Mouse (Mus musculus) ES-Bruce4 (cell line): ENCODE data around the gene Rhod.

ENCODE experiments used
- CTCF ChIP-seq: IDR thresholded peaks from one replicate; pipeline ENCODE4 v1.8.1; 2011; ENCODE audit warnings: low read depth, low read length
- EP300 ChIP-seq: IDR thresholded peaks from 2 replicates; pipeline ENCODE4 v1.6.1; 2011; ENCODE audit warnings: low read depth, low read length; ENCODE audit not compliant: insufficient read depth
- POLR2A ChIP-seq: IDR thresholded peaks from one replicate; pipeline ENCODE4 v1.8.1; 2011; ENCODE audit warnings: low read length; ENCODE audit not compliant: insufficient read depth

- TF ChIP-seq POLR2A = no peak
- no peak for TF ChIP-seq EP300
- no peak for TF ChIP-seq CTCF
Observed at GRCm38 (mm10) chr19:4461981-4462380, 22.7 kb upstream of the Rhod start.
